In the genomic region with DNA sequence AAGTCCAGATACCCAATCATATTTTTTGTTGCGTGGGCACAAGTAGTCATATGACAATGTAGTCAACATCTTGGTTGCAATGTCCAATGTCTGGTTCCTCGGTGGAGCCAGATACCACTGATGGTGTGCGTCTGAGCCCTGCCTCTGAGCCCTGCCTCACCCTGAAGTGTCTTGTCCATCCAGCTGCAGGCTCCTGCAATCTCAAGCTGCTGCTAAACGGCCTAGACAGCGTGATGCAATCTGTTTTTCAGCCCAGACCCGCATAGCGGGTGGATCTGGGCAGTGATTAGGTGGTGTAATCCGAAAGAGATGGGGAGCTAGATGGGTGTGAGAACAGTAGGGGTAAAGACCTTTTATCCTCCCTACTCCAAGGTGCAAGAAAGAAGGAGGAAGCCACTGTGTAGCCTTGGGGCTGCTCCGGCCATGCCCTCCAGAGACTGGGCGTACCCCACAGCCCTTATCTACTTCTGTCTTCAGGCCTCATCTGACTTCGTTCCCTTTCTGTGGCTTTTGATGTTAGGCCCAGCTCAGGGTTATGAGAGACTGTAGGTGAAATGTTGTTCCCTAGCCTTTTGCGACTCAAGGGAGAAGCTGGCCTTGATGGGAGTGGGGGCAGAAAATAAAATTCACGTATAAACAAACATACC, we compare ENCODE assay signal across 17 mouse cellular contexts.
DNase-seq lines count a peak whose midpoint lies in the region; ATAC-seq and TF ChIP-seq lines count a peak whose summit lies in the region.
"Had no signal": no experiment of that assay in that cellular context is flagged by ENCODE, and none has a peak within 500 bp of the region (broad histone marks: within the 10 kb centered on the region; RNA-seq: fewer than 3 reads in every experiment).

No protein-coding gene starts in this region.

- WGBS in lung, postnatal 0 days: 77% methylated on average over 13 of the region's 13 CpGs
- 76% methylated on average over 13 of the region's 13 CpGs for WGBS in lung, adult 2 months
- 68% methylated on average over 13 of the region's 13 CpGs for WGBS in intestine, embryonic 14.5 days

- no peak for TF ChIP-seq POLR2A in lung, adult 2 months (IDR thresholded peaks at IDR 0.05; ENCODE audit: borderline replicate concordance, extremely low read depth, low read depth, low read length)

- TF ChIP-seq EP300 in lung, postnatal 0 days (IDR thresholded peaks at IDR 0.05): no peak

- H3K36me3 ChIP-seq in lung, postnatal 0 days (ENCODE audit: insufficient read depth, low read length): no peaks in the 10 kb centered on the region
- H3K36me3 ChIP-seq in intestine, embryonic 14.5 days (ENCODE audit: control insufficient read depth, insufficient read depth, low read length): peaks cover 7% of the 10 kb centered on the region; the same call in 1 of the 2 replicates
- H3K36me3 ChIP-seq: neural tube, embryonic 15.5 days had no signal

- no peaks in the 10 kb centered on the region for H3K9me3 ChIP-seq in lung, postnatal 0 days (ENCODE audit: low read length)
- H3K9me3 ChIP-seq in intestine, embryonic 14.5 days (ENCODE audit: control insufficient read depth, low read length): no peaks in the 10 kb centered on the region
- H3K9me3 ChIP-seq: heart, embryonic 10.5 days; neural tube, embryonic 15.5 days had no signal

- no peak overlapping the region for H3K4me3 ChIP-seq in lung, postnatal 0 days (ENCODE audit: low read depth, low read length)
- H3K4me3 ChIP-seq in lung, adult 2 months (replicated peaks; ENCODE audit: extremely low read depth, low read depth, low read length): no peak overlapping the region
- H3K4me3 ChIP-seq in intestine, embryonic 14.5 days (ENCODE audit: low read depth, low read length): no peak overlapping the region
- H3K4me3 ChIP-seq: heart, embryonic 10.5 days; neural tube, embryonic 15.5 days had no signal

- 0 out of 2 replicates have a peak, but pooled peaks cover 4% of the 10 kb centered on the region for H3K27me3 ChIP-seq in lung, postnatal 0 days (replicated peaks; ENCODE audit: insufficient read depth, low read length)
- H3K27me3 ChIP-seq in intestine, embryonic 14.5 days (replicated peaks; ENCODE audit: control insufficient read depth, insufficient read depth, low read length): no peaks in the 10 kb centered on the region

- TF ChIP-seq CTCF in lung, postnatal 0 days (IDR thresholded peaks at IDR 0.05): no peak
- no peak for TF ChIP-seq CTCF in lung, adult 2 months (IDR thresholded peaks at IDR 0.05; ENCODE audit: insufficient read depth, low read length)

- H3K4me1 ChIP-seq in lung, postnatal 0 days (ENCODE audit: insufficient read depth, low read depth, low read length): peaks cover 6% of the 10 kb centered on the region
- H3K4me1 ChIP-seq in lung, adult 2 months (ENCODE audit: control insufficient read depth, insufficient read depth, low read length): peaks cover 10% of the 10 kb centered on the region
- peaks cover 22% of the 10 kb centered on the region; the same call in 1 of the 2 replicates for H3K4me1 ChIP-seq in intestine, embryonic 14.5 days (replicated peaks; ENCODE audit: control insufficient read depth, insufficient read depth, low read length)

- no peak overlapping the region for H3K9ac ChIP-seq in lung, postnatal 0 days (replicated peaks; ENCODE audit: low read depth)
- no peak overlapping the region for H3K9ac ChIP-seq in intestine, embryonic 14.5 days (ENCODE audit: low read length)
- H3K9ac ChIP-seq: neural tube, embryonic 15.5 days had no signal

- H3K27ac ChIP-seq in lung, postnatal 0 days (ENCODE audit: low read length): no peak overlapping the region
- H3K27ac ChIP-seq in intestine, embryonic 14.5 days (ENCODE audit: low read depth): no peak overlapping the region
- H3K27ac ChIP-seq: heart, embryonic 10.5 days; neural tube, embryonic 15.5 days had no signal

- peak; percentile 79 for ATAC-seq in lung, postnatal 0 days
- 0 out of 2 replicates have a peak, but pooled peaks have one; percentile 22 for ATAC-seq in intestine, embryonic 14.5 days (replicated peaks; ENCODE audit: low FRiP score, low TSS enrichment, low read depth)
- ATAC-seq in megakaryocyte progenitor cell, adult 5-6 weeks (replicated peaks; ENCODE audit: poor library complexity): peak; percentile 87
- ATAC-seq: forebrain, embryonic 16.5 days; hindbrain, embryonic 16.5 days had no signal

- H3K4me2 ChIP-seq in lung, postnatal 0 days (replicated peaks; ENCODE audit: low read depth, low read length): no peak overlapping the region
- H3K4me2 ChIP-seq in intestine, embryonic 14.5 days (ENCODE audit: low read length): no peak overlapping the region
- H3K4me2 ChIP-seq: midbrain, embryonic 11.5 days; neural tube, embryonic 15.5 days had no signal

- DNase-seq in lung, postnatal 0 days (ENCODE audit: low spot score): peak; percentile 74
- DNase-seq in lung, adult 2 months: no peak
- DNase-seq in c-Kit-positive CD71-negative TER-119-negative erythroid progenitor cells, embryonic 14.5 days (ENCODE audit: low read depth): peak; percentile 20
- no peak for DNase-seq in intestine, embryonic 14.5 days (ENCODE audit: low spot score)
- DNase-seq in layer of hippocampus, postnatal 36 days: no peak
- DNase-seq in urinary bladder, postnatal 10 days (ENCODE audit: low spot score): no peak
- DNase-seq in spleen, adult 12 weeks (ENCODE audit: low spot score): no peak
- DNase-seq: adrenal gland, postnatal 10 days; cerebellum, postnatal 36 days; kidney, postnatal 4 days; thymus, adult 2 months had no signal

Comparison
In these comparisons a context has a peak if more than half of its experiments do, and no peak if none do; other contexts are left out.
1. DNase-seq: peak in lung, postnatal 0 days (single experiment) and c-Kit-positive CD71-negative TER-119-negative erythroid progenitor cells, embryonic 14.5 days (single experiment); none in lung, adult 2 months (single experiment), intestine, embryonic 14.5 days (single experiment), layer of hippocampus, postnatal 36 days (0 of 2), urinary bladder, postnatal 10 days (single experiment) and spleen, adult 12 weeks (single experiment).
2. ATAC-seq: peak in every context shown above with its lines; median percentile 87 in megakaryocyte progenitor cell, adult 5-6 weeks; 79 in lung, postnatal 0 days; 22 in intestine, embryonic 14.5 days.